Mouse (Mus musculus): ENCODE data around the gene Mrps18c.

GRCm38 (mm10) chr5:100833841-100834240, 35.4 kb downstream of the Mrps18c start:
- no peak for TF ChIP-seq ZC3H11A (IDR thresholded peaks at IDR 0.05; ENCODE audit: borderline replicate concordance, low read depth, low read length)
- TF ChIP-seq HCFC1 (IDR thresholded peaks at IDR 0.05; ENCODE audit: borderline replicate concordance, insufficient read depth, low read length), result no peak
